Mouse (Mus musculus) CH12.LX (cell line): ENCODE measurements around the gene Dnajc15. TPM values are rescaled to one million over a fixed set of nuclear protein-coding genes. Genes with fewer than 3 reads are reported as not detected.

Experiments
- DNase-seq: peaks from one replicate; pipeline ENCODE4 v3.0.0-alpha.2; 2013; ENCODE audit errors: extremely low read depth
- H3K27ac ChIP-seq: 2 replicates; pipeline ENCODE4 v1.5.1; 2012; ENCODE audit warnings: low read depth, mild to moderate bottlenecking, control low read depth, moderate library complexity; ENCODE audit not compliant: insufficient read depth
- H3K27me3 ChIP-seq: replicated peaks from 2 replicates; pipeline ENCODE3; 2012; ENCODE audit warnings: inconsistent platforms
- H3K36me3 ChIP-seq, 2 experiments: replicated peaks in 1 of 2; 2 replicates each; pipeline versions ENCODE3 to v1.6.1; 2012; ENCODE audit warnings: inconsistent platforms in 1 of 2, low read length in 1 of 2, mild to moderate bottlenecking in 1 of 2, mixed read lengths in 1 of 2, moderate library complexity in 1 of 2; ENCODE audit not compliant: control insufficient read depth in 1 of 2, insufficient read depth in 1 of 2
- H3K4me1 ChIP-seq, 2 experiments: 2 replicates each; pipeline ENCODE4 v1.6.1; 2012; ENCODE audit warnings: inconsistent platforms in 1 of 2, moderate library complexity in 1 of 2; ENCODE audit not compliant: insufficient read depth in 2 of 2, control insufficient read depth in 1 of 2
- H3K4me2 ChIP-seq: 2 replicates; pipeline ENCODE4 v1.6.1; 2012; ENCODE audit warnings: low read depth, mild to moderate bottlenecking, control low read depth; ENCODE audit not compliant: poor library complexity, insufficient read depth, severe bottlenecking
- H3K4me3 ChIP-seq, 3 experiments: fragments of 150-350 bp in 1 of 3; sonication (generic) in 1 of 3; replicated peaks in 1 of 3; 2 replicates each; pipeline versions ENCODE3 to v1.5.1; 2011 to 2012; ENCODE audit warnings: low read depth in 2 of 3, low read length in 2 of 3, mild to moderate bottlenecking in 2 of 3, moderate library complexity in 2 of 3, control low read depth in 1 of 3, improper control_type of control experiment in 1 of 3, inconsistent platforms in 1 of 3, mixed read lengths in 1 of 3; ENCODE audit not compliant: poor library complexity in 1 of 3
- H3K79me2 ChIP-seq: replicated peaks from 2 replicates; pipeline ENCODE4 v1.6.1; 2012; ENCODE audit warnings: mild to moderate bottlenecking, moderate library complexity; ENCODE audit not compliant: control insufficient read depth, poor library complexity, insufficient read depth, severe bottlenecking; ENCODE audit errors: extremely low read depth
- H3K9ac ChIP-seq: 2 replicates; pipeline ENCODE4 v1.6.1; 2012; ENCODE audit warnings: low read depth, mild to moderate bottlenecking, control low read depth, moderate library complexity; ENCODE audit not compliant: insufficient read depth
- H3K9me3 ChIP-seq: replicated peaks from 2 replicates; pipeline ENCODE3; 2012; ENCODE audit warnings: low read length, inconsistent platforms, mixed read lengths
- BHLHE40 ChIP-seq: IDR thresholded peaks from 2 replicates; pipeline ENCODE4 v1.6.1; 2011; ENCODE audit warnings: mild to moderate bottlenecking, low read depth, low read length, improper control_type of control experiment
- CHD1 ChIP-seq: IDR thresholded peaks from 2 replicates; pipeline ENCODE4 v1.6.1; 2012; ENCODE audit warnings: low read depth, low read length, improper control_type of control experiment, inconsistent platforms
- CTCF ChIP-seq, 2 experiments: IDR thresholded peaks in 1 of 2; conservative IDR thresholded peaks in 1 of 2; 2 replicates each; pipeline ENCODE4 v1.5.1; 2011 to 2012; ENCODE audit warnings: low read depth in 2 of 2, low read length in 2 of 2, improper control_type of control experiment in 1 of 2, inconsistent platforms in 1 of 2, mild to moderate bottlenecking in 1 of 2, moderate library complexity in 1 of 2
- E2F4 ChIP-seq: IDR thresholded peaks from 2 replicates; pipeline ENCODE4 v1.6.1; 2011; ENCODE audit warnings: low read depth, low read length, improper control_type of control experiment; ENCODE audit not compliant: insufficient replicate concordance
- ELF1 ChIP-seq: IDR thresholded peaks from 2 replicates; pipeline ENCODE4 v1.6.1; 2014; ENCODE audit warnings: low read depth, mild to moderate bottlenecking, inconsistent platforms, low read length, improper control_type of control experiment
- EP300 ChIP-seq: IDR thresholded peaks from 2 replicates; pipeline ENCODE4 v1.6.1; 2011; ENCODE audit warnings: low read length, improper control_type of control experiment
- ETS1 ChIP-seq: conservative IDR thresholded peaks from 2 replicates; pipeline ENCODE4 v1.6.1; 2012; ENCODE audit warnings: low read depth, mild to moderate bottlenecking, inconsistent platforms, low read length, improper control_type of control experiment, moderate library complexity
- GABPA ChIP-seq: IDR thresholded peaks from 2 replicates; pipeline ENCODE4 v1.6.1; 2012; ENCODE audit warnings: low read depth, low read length, improper control_type of control experiment, inconsistent platforms; ENCODE audit not compliant: insufficient replicate concordance
- HCFC1 ChIP-seq: IDR thresholded peaks from 2 replicates; pipeline ENCODE4 v1.6.1; 2012; ENCODE audit warnings: low read depth, mild to moderate bottlenecking, inconsistent platforms, low read length, improper control_type of control experiment
- IRF4 ChIP-seq: IDR thresholded peaks from 2 replicates; pipeline ENCODE4 v1.6.1; 2014; ENCODE audit warnings: low read depth, mild to moderate bottlenecking, inconsistent platforms, low read length, improper control_type of control experiment
- JUN ChIP-seq: IDR thresholded peaks from 2 replicates; pipeline ENCODE4 v1.6.1; 2011; ENCODE audit warnings: low read depth, mild to moderate bottlenecking, low read length, improper control_type of control experiment, moderate library complexity; ENCODE audit not compliant: insufficient read depth
- JUND ChIP-seq: conservative IDR thresholded peaks from 2 replicates; pipeline ENCODE4 v1.6.1; 2011; ENCODE audit warnings: low read depth, low read length, improper control_type of control experiment
- MAFK ChIP-seq: IDR thresholded peaks from 2 replicates; pipeline ENCODE4 v1.6.1; 2011; ENCODE audit warnings: low read length, improper control_type of control experiment; ENCODE audit not compliant: insufficient replicate concordance
- NELFE ChIP-seq: IDR thresholded peaks from 2 replicates; pipeline ENCODE4 v1.6.1; 2011; ENCODE audit warnings: low read depth, low read length, improper control_type of control experiment
- POLR2AphosphoS2 ChIP-seq: IDR thresholded peaks from 2 replicates; pipeline ENCODE4 v1.6.1; 2011; ENCODE audit warnings: low read depth, low read length, improper control_type of control experiment
- RAD21 ChIP-seq: IDR thresholded peaks from 2 replicates; pipeline ENCODE4 v1.6.1; 2011; ENCODE audit warnings: low read depth, mild to moderate bottlenecking, low read length, improper control_type of control experiment, moderate library complexity
- RCOR1 ChIP-seq: conservative IDR thresholded peaks from 2 replicates; pipeline ENCODE4 v1.6.1; 2012; ENCODE audit warnings: low read depth, mild to moderate bottlenecking, inconsistent platforms, low read length, improper control_type of control experiment
- TCF12 ChIP-seq: IDR thresholded peaks from 2 replicates; pipeline ENCODE4 v1.6.1; 2014; ENCODE audit warnings: low read depth, mild to moderate bottlenecking, inconsistent platforms, low read length, improper control_type of control experiment
- UBTF ChIP-seq: IDR thresholded peaks from 2 replicates; pipeline ENCODE4 v1.6.1; 2012; ENCODE audit warnings: low read depth, mild to moderate bottlenecking, inconsistent platforms, low read length, improper control_type of control experiment, moderate library complexity
- USF1 ChIP-seq: IDR thresholded peaks from 2 replicates; pipeline ENCODE4 v1.6.1; 2014; ENCODE audit warnings: low read depth, mild to moderate bottlenecking, inconsistent platforms, low read length, improper control_type of control experiment
- USF2 ChIP-seq: conservative IDR thresholded peaks from 2 replicates; pipeline ENCODE4 v1.6.1; 2011; ENCODE audit warnings: low read depth, low read length, improper control_type of control experiment
- ZKSCAN1 ChIP-seq: IDR thresholded peaks from 2 replicates; pipeline ENCODE4 v1.6.1; 2012; ENCODE audit warnings: low read depth, inconsistent platforms, low read length, improper control_type of control experiment, borderline replicate concordance
- dilution Hi-C: fragments of 300-500 bp; cut with MboI; formaldehyde crosslinking; loops from 2 replicates; pipeline ENCODE4 v1.14.3; 2020; ENCODE audit warnings: low sequenced_read_pairs; ENCODE audit not compliant: extremely low pct_unique_long_range_greater_than_20kb, extremely low pct_ligation_motif_present
- in situ Hi-C: fragments of 300-500 bp; cut with MboI; formaldehyde crosslinking; loops from 3 replicates; pipeline ENCODE4 v1.14.3; 2019; ENCODE audit warnings: low sequenced_read_pairs, low pct_ligation_motif_present, low pct_unique_long_range_greater_than_20kb, mixed read lengths
- polyA plus RNA-seq: library from polyadenylated mRNA; unstranded; fragments of >175 nt; gene quantifications from 2 replicates; pipeline ENCODE4 v1.2.1, GENCODE M21; 2012; ENCODE audit warnings: low read depth; ENCODE audit not compliant: insufficient read length
- total RNA-seq, 2 experiments: library from RNA; depleted of rRNA; stranded (reverse); fragments of 300-350 nt in 1 of 2; fragments of >200 nt in 1 of 2; gene quantifications; 2 replicates each; pipeline ENCODE4 v1.2.3; 2012 to 2014

Dnajc15 gene
- total and polyA plus RNA-seq, 3 experiments = 39.5 to 56.8 (median 41.7) TPM

DNA sequence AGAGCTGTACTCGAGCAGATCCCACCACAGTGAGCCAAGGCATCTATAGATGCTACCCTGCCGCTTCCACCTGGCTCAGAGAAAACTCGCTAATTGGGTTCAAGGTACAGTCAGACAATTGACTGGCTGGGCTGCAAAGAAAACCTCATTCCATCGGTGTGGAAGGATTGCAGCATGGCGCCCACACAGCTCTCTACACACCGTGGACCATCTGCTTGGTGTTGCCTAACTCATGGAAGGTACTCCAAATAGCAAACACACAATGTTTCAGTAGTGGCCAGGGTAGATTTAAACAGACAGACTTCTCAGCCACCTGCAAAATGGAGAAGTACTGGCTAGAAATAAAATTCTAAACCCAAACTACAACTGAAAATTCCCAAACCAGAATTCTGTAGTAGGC is 57.4 kb downstream of the Dnajc15 start:
- Histone ChIP-seq H3K79me2 (no peaks in the 10 kb centered on the region), H3K4me2 (no peak overlapping the region), H3K27ac (no peak overlapping the region), H3K36me3 (peaks cover 0 to 22% of the 10 kb centered on the region in 2 experiments), H3K4me3 (no peak overlapping the region), H3K4me1 (no peaks in the 10 kb centered on the region), H3K9ac (no peak overlapping the region), H3K9me3 (no peaks in the 10 kb centered on the region), H3K27me3 (no peaks in the 10 kb centered on the region)
- TF ChIP-seq CHD1 (no peak), USF1 (no peak), EP300 (no peak), USF2 (no peak), ELF1 (no peak), ZKSCAN1 (no peak), JUN (no peak), IRF4 (no peak), ETS1 (no peak), HCFC1 (no peak), RAD21 (no peak), POLR2AphosphoS2 (no peak), NELFE (no peak), JUND (no peak)
- dilution Hi-C loops (no loop called here), in situ Hi-C loops (no loop called here)
- no peak for DNase-seq

DNA sequence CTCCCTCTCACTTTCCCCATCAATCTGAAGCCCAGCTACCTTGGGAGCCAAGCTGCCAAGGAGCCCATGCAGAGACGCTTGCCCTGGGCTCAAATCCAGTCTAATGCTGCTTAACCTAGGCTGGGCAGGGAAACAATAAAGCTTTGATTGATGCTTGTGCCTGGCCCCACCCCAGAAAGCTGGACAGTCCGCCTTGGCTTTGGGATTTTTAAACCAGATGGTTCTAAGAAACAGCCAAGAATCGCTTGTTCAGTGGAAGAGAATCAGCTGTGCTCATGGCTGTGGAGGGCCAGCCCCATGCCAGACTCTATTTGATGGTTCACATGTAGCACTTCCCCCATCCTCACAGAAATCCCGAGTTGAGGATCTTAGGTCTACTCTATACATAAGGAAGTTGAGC is 60.0 kb downstream of the Dnajc15 start:
- H3K79me2 ChIP-seq = no peaks in the 10 kb centered on the region
- dilution Hi-C loops = no loop called here

DNA sequence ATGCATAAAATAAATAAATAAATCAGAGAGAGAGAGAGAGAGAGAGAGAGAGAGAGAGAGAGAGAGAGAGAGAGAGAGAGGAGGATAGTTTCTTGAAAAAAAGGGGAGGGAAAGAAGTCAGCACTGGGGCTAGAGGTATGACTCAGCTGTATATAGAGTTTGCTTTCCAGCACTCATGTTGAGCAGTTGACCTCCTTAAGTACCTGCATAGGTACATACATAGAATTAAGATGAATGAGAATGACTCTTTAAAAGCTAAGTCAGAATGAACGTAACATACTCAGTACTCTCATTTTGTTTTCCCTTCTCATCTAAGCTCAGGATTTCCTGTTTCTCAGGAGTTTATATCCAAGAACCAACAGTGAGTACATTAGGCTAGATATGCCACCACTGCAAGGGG is 62.0 kb downstream of the Dnajc15 start:
- no peaks in the 10 kb centered on the region for H3K27me3 ChIP-seq
- no peaks in the 10 kb centered on the region for H3K4me1 ChIP-seq
- dilution Hi-C loops = no loop called here
- DNase-seq = no peak
- TF ChIP-seq ZKSCAN1 (no peak), POLR2AphosphoS2 (no peak), UBTF (no peak), EP300 (no peak), TCF12 (no peak), NELFE (no peak), CHD1 (no peak), RCOR1 (no peak), E2F4 (no peak), CTCF (conservative IDR thresholded peaks at IDR 0.05 in 1 of 2, IDR thresholded peaks at IDR 0.05 in 1 of 2; ENCODE audit: low read depth in 2 of 2, low read length in 2 of 2) (no peak), IRF4 (no peak), MAFK (no peak)
- H3K36me3 ChIP-seq = no peaks in the 10 kb centered on the region
- no peaks in the 10 kb centered on the region for H3K9me3 ChIP-seq
- no peak overlapping the region for H3K27ac ChIP-seq
- H3K4me3 ChIP-seq = no peak overlapping the region
- no peak overlapping the region for H3K9ac ChIP-seq
- H3K79me2 ChIP-seq = no peaks in the 10 kb centered on the region
- no peak overlapping the region for H3K4me2 ChIP-seq
- in situ Hi-C loops = no loop called here

More for the DNA sequence above, 60.0 kb downstream of the Dnajc15 start:
- Histone ChIP-seq H3K9me3 (no peaks in the 10 kb centered on the region), H3K9ac (no peak overlapping the region), H3K4me2 (no peak overlapping the region), H3K36me3 (peaks cover 0 to 8% of the 10 kb centered on the region in 2 experiments), H3K27ac (no peak overlapping the region), H3K4me3 (no peak overlapping the region), H3K27me3 (no peaks in the 10 kb centered on the region), H3K4me1 (no peaks in the 10 kb centered on the region)
- in situ Hi-C loops = no loop called here
- TF ChIP-seq GABPA (no peak), BHLHE40 (no peak)
- DNase-seq = no peak
